Mouse (Mus musculus): ENCODE results near the gene Npr3.

Gene Npr3

DNA sequence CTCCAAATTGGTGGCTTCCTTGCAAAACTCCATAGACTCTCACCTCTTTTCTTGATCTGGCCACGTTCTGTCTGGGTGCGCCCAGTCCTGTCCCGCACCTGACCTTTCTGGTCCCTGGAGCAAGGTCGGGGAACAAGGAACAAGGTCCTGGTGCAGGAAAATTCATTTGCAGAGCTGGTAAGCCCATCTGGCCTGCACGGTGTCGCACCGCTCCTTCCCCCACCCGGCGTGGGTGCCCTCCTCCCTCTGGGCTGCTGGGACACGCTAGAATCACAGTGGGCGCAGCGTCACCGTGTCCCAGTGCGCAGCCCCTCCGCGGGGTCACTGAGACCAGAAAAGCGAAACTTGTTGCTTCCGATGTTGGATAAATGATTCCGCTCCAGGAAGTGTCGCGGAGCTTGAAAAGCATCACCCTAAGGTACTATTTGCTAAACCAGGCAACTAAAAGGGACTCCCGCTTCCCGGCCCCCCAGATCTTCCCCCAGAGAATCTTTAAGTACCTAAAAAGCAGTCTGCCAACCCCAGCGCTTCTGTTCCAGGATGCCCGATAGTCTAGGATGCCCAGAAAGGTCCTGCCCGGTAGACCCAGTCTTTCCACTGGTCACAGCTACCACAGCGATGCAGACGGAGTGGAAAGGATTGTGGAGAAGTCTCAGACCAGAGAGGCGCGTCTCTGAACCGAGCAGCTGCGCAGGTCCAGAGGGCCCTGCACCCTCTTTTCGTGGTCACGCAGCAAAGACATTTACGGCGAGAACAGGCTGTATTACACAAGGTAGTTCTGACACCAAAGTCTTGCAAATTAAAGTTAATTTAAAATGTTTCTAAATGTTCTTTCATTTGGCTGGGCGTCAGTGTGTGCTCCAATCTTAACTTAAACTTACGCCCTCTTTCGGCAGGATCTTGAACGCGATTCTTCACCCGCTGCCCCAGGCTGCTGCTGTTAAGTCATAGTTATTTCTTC is at the start of gene Npr3:
Gene Npr3, minus strand, starts transcription at position 717 of the 961 bp plus-strand sequence.
- peak; percentile 41 to 49 for DNase-seq

DNA sequence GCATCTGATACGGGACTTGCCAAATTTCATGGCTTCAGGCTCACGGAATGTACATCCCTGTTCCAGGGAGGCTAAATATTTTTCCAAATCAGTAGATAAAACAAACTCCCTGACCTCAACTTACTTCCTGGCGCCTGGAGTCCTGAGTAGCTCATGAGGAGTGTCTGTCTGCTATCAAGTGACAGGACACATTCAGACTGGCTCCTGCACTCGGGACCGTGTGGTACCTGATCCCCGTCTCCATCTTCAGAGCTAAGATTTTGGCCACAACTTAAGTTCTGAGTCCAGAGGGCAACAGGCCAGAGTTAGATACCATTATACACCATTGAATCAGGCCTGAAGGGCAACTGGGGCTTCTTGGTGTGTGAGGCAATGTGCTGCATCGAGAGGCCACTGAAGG is 49.0 kb upstream of the Npr3 start:
- DNase-seq, result no peak

DNA sequence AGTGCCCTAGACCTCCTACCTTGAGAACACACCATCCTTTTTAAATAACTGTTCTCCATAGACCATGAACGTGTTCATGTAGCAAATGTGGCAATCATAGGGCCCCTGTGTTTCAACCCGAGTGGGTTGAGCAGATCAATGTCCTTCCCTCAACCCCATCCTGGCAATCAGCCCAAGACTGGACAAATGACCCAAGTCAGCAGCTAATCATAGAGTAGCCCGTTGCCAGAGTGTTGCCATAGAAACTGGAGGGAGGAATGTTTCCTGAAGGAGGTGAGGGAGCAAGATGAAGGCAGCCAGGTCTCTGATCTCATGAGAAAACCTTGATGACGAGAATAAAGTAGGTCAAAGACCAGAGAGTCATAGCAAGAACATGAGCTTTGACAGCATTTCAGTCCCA is 47.1 kb upstream of the Npr3 start:
- DNase-seq, result no peak

DNA sequence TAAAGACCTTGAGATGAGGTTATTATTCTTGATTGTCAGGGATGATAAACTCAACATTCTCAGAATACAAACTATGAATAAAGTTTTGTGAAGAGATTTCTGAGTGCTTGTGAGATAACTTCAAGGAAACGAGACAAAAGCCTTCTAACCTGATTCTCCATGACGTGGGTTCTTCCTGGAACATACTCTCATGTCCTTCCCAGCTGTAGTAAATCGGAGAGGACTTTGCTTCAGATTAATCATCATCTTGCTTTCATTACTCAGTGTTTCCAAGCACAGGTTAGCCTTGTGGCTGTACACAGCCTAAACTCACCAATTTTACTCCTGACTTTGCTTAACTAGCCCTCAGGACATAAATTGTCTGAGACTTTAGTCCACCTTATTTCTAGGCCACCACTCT is 45.1 kb upstream of the Npr3 start:
- DNase-seq, result no peak

DNA sequence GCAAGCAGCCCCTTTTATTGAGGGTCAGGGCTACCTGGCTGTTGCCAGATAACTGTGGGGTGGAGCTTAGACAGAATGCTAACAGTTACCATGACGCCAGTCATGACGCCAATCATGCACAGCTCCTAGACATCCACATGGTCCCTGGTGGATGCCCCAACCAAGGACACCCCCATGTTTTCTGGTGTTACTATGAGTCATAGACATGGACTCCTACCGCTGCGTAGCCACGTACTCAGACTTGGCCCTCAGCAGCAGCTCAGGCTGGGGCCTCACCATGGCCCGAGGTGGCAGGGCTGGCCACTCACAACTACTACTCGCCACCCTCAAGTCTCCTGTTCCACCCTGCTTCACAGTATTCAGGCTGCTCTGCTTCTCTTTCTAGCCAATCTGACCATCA is 44.1 kb upstream of the Npr3 start:
- DNase-seq, result no peak

DNA sequence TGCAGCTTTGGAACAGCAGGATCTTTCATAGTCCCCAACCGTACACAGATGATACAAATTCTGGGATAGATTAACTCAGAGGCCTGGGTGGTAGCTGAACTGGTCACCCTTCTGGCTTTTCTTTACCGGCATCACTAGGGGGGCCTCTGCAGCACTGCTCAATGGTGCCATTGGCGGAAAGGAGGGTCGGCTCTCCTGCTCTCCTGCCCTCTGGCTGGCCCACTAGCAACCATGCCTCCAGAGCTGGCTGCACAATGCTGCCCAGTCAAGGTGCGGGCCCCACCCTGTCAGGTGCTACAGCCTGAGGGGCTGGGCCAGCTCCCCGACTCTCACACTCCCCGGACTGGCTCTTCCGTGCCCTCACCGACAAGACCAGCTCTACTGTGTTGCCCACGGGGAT is 43.1 kb upstream of the Npr3 start:
- DNase-seq, result no peak

DNA sequence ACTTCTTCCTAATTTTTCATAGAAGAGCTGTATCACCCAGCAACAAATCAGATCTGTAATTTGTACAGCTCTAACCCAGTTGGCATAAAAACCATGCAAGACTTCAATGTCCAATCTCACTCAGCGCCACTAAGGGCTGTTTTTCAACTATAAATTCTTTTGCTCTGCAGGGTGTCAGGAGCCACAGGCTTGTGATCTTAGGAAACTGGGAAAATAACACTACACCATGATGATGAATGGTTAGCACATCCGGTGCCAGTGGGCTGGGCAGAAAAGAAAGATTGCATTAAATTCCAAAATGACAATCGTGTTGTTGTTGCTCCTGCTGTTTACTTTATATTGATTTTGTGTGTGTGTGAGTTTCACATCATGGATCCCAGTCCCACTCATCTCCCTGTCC is 42.4 kb upstream of the Npr3 start:
- DNase-seq, result no peak

DNA sequence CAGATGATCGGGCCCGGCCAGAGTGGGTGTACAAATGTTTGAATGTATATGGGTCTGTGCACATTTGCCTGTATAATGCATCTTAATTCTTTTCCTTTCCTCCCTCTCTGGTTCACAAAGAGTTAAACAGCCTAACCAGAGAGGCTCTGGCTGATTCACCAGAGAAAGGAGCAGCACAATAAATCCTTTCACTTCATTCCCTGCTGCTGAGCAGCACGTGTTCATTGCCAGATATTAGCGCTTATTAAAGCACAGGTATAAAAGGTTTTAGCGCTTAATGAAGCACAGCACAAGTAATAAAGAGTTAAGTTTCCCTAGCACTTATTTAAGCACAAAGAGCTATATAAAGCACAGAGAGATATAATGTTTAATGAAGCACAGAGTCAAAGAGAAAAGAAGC is 33.8 kb upstream of the Npr3 start:
- no peak for DNase-seq

DNA sequence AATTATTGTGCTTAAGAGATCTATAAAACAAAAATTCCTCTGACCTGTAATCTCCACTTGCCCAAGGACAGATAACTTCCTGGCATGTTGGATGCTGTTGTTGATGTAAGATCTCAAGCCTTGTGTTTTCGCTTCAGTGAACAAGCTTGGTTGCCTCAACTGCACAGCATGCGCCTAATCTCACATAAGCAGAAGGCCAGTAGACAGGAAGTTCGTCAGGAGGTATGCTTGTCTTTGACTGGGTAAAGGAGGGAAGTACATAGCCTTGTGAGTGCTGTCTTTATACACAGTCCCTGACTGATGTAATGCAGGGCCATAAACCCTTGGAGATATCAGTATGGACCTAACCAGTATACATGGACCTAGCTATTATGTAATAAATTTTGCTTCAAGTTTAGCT is 20.7 kb upstream of the Npr3 start:
- no peak for DNase-seq

DNA sequence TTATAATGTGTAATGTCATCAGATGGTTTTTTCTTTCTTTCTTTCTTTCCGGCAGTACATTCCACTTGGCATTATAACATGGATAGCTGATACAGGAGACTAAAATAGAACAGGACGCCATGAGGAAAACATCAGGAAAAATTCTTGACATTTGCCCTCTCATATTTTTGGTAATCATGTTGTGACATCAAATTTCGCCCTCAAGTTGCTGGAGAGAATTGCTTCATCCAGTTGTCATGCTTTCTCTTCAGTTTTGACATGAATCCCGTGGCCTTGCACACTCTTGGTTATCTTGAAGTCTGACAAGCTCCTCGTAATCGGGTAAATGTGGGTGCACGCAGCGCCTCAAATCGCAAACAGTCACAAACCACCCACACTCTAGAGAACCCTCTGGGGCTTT is 7.0 kb upstream of the Npr3 start:
- no peak for DNase-seq

DNA sequence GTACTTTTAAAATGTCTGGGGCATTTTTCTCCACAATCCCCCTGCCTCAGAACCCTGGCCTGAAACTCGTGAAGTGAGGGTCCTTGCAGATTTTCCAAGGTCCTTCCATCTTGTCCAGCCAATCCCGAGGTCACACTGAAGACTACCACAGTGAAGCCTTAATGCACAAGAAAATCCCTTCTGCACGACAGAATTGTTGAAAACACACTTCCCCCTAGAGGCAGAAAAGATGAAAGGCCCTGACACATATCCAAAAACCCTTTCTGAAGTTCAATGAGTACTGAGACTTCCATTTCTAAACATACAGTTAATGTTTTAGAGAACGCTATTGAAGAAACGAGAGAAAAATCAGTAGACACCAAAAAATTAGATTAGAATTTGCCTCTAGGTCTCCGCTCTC is 2.8 kb upstream of the Npr3 start:
- DNase-seq, result peak; percentile 9 to 24

DNA sequence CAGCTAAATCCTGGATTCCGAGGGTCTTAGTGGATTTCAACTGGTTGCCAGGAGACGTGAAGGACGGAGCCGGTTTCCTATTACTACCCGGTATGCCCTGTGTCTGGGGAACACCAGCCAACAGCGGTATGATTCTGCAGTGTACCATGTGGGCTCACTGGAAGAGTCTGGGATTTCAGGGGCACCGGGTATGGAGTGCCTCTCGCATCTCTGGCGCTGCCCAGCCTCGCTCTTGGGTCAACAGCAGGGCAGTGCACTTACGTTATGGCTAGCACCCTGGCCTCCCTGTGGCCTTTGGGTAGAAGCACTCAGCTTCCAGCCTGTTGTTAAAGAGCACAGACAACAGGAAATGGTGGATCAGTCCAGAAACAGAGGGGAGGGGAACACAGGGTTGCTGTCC is 1.1 kb upstream of the Npr3 start:
- DNase-seq, result no peak

DNA sequence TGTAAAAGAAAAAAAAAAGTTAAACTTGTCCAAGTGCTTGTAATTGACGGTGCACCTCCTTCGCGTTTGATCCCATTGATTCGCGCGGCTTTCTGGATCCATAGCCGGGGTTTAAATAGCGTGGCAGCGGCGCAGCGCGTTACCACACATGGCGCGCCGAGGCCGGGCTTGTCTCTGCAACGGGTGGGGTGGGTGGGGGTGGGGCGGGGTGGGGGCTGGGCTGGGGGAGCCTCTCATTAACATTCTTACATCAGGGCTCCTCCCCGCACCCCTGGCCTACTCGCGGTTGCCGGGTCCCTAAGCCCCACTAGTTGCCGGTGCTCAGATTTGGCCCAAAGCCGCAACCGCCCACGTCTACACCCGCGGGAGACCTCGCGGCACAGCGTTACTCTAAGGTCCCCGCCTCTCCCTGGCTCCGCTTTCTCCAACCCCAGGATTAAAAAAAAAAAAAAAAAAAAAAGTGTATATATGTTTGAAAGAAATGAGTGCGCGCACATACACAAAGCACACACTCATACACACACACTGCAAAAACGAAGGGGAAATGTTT is 991 bp downstream of the Npr3 start:
- DNase-seq, result peak; percentile 16 to 21

DNA sequence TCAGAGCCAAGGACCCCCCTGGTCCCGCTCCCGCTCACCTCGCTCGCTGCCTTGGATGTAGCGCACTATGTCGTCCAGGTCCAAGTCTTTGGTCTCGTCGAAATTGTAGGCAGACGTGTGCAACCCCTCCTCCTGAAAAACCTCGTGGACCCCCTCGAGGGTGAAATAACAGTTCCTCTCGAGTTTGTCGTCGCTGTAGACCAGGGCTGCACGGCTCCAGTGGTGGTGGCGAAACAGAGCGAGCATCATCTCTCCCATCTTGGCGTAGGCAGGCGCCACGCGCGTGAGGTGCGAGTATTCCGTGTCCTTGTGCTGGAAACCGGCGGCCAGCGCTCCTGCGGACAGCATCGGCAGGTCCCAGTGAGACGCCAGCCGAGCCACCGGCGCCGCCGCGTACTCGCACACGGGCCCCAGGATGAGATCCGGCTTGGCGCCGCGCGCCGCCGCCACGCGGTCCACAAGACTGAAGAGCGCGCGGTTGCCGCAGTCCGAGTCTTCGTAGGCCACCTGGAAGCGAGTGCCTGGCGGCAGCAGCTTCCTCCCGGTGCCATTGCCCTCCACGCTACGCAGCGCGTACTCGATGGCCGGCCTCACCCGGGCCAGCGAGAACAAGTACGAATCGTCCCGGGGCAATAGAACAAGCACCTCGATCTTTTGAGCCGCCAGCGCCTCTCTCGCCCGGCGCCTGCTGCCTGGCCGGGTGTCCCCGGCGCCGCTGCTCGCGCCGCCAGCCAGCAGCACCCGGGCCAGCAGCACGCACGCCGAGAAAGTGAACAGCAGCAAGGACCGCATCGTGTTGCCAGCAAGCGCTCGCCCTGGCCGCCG is 2.0 kb downstream of the Npr3 start:
- DNase-seq, result peak; percentile 29 to 40

DNA sequence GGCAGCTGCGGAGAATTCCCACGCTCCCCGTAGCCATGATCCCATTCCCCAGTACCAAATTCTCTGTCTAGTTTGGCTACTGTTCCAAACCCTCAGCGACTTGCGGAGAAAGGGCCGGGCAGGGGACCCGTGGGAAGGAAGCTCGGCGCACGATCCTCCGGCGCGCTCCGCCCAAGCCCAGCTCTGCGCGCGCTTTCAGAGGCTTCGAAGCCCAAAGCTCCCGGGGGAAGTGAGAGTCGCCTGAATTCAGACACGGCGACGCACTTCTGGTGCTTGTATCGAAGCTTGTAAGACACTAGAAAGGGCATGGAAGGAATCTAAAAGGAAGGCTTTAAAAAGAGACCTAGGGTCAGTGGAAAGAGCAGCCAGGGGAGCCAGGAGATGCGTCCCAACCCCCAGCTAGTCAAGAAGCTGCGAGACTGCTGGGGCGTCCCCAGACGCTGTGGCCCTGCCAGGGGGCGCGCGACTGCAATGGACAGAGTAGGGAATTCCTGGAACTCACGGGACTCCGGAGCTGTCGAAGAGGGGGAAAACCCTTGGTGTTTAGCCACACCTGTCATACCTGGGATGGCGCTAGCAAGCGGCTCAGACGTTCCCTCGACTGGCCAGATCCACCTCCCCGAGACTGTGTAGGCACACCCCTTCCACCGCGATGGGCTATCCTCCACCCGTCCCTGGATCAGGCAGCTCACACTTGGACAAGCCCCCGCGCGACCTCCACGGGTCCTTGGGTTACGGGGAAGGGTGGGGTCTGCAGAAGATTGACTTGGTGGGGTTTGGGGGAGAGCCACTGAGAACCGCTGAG is 2.8 kb downstream of the Npr3 start:
- peak; percentile 16 to 19 for DNase-seq

DNA sequence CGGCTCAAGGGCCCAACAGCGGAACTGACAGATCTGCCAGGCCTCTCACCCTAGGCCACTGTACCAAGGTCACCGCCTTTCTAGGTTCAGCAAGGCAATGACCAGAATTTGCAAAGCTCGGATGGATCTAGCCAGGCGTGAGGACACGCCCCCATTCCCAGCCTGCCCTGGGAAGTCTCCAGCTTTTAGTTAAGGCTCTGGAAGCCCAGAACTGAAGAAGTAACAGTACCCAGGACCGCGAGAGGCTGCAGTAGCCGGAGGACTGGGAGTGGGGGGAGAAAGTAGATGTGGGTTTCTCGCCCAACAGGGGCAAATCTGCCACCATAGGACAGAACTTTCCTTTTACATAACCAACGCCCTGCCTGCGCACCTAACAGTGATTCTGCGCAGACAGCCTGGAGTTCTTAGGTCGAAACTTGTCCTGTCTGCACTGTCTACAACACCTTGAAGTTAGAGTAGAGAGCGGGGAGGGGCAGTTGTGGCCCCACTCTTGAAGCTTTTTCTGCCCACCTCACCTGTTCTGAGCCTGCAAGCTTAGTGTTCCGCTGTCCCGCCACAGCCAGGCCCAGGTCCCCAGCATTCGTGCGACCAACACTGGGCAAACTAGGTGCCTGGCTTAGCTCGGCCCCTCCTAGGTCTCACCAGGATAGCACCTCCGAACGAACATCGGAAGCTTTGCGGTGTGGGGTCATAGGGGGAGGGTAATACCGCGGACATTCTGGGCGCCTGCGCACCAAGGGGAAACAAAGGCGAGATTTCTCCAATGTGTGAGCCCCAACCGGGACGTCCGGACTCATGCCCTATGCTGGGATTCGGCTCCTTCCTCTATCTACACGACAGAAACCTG is 3.7 kb downstream of the Npr3 start:
- no peak for DNase-seq

DNA sequence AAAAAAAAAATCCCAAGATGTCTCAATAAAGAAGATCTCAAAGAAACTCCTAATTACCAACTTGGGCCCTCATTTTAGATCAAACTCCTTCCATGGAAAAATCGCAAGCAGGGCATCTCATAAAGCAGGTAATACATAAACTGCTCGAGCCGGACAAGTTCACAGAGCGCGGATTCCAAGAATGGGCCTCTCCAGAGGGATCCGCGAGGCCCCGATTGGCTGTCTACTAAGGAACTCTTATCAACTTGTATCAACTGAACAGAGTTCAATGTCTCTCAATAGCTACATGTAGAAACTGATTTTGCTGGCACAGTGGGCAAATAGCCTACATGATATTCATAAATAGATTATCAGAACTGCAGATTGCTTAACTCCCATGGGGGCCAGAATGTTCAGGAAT is 9.5 kb downstream of the Npr3 start:
- DNase-seq, result no peak

DNA sequence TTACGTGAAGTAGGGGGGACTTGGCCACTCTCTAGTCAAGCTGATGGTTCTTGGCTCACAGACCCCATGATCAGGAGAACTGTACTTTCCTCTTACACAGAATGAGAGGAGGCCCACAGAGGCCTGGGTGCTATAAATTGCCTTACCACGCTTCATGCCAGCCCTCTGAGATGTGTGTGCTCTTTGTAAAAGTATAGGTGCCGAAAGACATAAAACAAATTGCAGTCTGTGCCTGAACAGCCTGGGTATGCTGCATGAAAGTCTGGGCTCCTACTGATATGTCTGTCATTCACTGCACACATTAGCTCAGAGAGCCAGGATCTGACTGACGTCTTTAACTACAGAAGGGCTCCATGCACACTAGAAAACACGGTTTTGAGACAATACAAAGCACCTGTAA is 9.9 kb downstream of the Npr3 start:
- no peak for DNase-seq

DNA sequence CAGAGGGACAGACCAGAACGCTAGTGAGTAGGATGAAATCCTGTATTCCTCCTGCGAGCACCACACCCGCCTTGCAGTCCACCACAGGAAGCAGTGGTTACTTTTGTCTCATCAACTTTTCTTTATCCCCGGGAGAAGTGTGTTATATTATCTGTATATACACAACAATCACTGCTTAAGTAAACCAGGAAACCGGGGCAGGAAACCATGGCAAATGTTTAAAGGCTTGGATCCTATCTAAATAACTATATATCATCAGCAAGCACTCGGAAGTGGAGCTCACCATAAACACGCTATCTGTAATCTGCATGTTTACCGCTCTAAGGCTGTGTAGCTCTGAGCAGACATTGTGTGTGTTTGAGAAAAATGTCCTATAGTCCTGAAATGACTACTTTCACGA is 13.1 kb downstream of the Npr3 start:
- no peak for DNase-seq

DNA sequence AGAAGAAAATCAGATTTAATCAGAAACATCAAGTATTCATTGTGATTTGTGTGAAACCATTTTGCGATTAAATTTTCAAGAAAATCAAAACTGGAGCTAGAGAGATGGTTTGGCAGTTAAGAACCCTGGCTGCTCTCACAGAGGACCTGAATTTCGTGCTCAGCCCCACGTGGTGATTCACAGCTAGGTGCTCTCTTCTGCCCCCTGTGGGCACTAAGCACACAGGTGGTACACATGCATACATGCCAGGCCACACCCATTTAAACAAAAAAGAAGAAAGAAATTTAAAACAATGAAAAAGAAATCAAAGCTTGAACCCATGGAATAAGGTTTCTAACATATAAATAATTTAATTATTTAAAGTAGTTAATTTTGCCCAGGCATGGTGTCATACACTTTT is 15.7 kb downstream of the Npr3 start:
- no peak for DNase-seq

DNA sequence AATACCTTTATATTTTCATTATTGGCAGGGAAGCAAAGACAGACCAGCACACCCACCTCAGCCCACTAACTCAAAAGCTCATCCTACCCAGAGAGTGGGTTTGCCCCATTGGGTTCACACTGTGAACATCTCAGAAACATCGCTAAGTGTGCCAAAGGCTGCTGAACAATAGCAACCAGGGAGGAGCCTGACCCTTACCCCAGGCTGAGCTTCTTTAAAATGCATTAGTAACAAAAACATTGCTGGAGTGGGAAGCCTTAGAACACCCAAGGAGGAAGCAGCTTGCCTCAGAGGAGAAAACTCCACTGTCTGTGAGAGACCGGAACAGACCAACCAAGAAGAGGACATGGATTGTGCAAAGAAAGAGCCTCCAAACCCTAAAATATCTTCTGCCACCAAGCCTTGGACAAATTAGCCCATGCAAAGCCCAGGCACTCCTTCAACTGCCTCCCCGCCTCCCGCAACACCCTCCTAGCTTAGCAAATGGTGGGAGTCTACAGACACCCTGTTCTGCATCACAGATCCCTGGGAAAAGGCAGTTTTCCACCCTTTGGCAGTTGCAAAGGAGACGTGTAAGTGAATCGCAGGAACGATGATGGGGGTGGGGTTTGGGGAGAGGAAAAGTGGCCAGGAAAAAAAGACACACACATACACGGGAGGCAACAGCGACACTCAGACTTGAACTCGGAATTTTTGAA is 24.4 kb downstream of the Npr3 start:
- no peak for DNase-seq
